Mouse (Mus musculus) granulocyte monocyte progenitor cell, adult 5-6 weeks (primary cell): ENCODE measurements around the gene Cnpy1. TPM values are rescaled to one million over a fixed set of nuclear protein-coding genes. Genes with fewer than 3 reads are reported as not detected.

Experiments used
- ATAC-seq: replicated peaks from 2 replicates; pipeline ENCODE4 v1.8.0; 2016; ENCODE audit warnings: mild to moderate bottlenecking, moderate TSS enrichment, inconsistent platforms; ENCODE audit not compliant: poor library complexity, severe bottlenecking
- total RNA-seq, 2 experiments: library from RNA; stranded (forward) in 1 of 2; stranded (reverse) in 1 of 2; fragments of 200-712, 200-1000 nt in 1 of 2; fragments of >200 nt in 1 of 2; fragmentation: Nextera tagmentation in 1 of 2; gene quantifications; 2 replicates each; pipeline ENCODE4 v1.2.3; 2014 to 2017

Gene Cnpy1
- total RNA-seq, 2 experiments from 2014 or later, result not detected

- ATAC-seq, result peak; percentile 34; the same call in 1 of the 2 replicates
These were observed 79.1 kb downstream of the Cnpy1 start for GRCm38 (mm10) chr5:28166256-28167231.

- no peak for ATAC-seq
These were observed 80.0 kb downstream of the Cnpy1 start, which contains the start of gene En2 for GRCm38 (mm10) chr5:28165358-28166255. TSS of gene En2 (plus strand) at chr5:28165694.

- ATAC-seq, result no peak
These were observed 81.7 kb downstream of the Cnpy1 start for GRCm38 (mm10) chr5:28163926-28164325.

- ATAC-seq, result no peak
These were observed 83.6 kb downstream of the Cnpy1 start for GRCm38 (mm10) chr5:28161938-28162402.

- ATAC-seq, result no peak
These were observed 84.1 kb downstream of the Cnpy1 start for GRCm38 (mm10) chr5:28161383-28161937.

- no peak for ATAC-seq
These were observed 85.6 kb downstream of the Cnpy1 start for GRCm38 (mm10) chr5:28159891-28160470.

GRCm38 (mm10) chr5:28159072-28159458, 86.5 kb downstream of the Cnpy1 start:
- no peak for ATAC-seq

- no peak for ATAC-seq
These were observed 87.1 kb downstream of the Cnpy1 start for GRCm38 (mm10) chr5:28158308-28159071.

- no peak for ATAC-seq
These were observed 87.8 kb downstream of the Cnpy1 start for GRCm38 (mm10) chr5:28157781-28158180.

- no peak for ATAC-seq
These were observed 88.4 kb downstream of the Cnpy1 start for GRCm38 (mm10) chr5:28157044-28157730.

Other genes with a start within 250 kb of the Cnpy1 start
- 10.4 and 12.1 TPM in 2 replicates for gene Insig1, start 174.4 kb downstream of the Cnpy1 start, total RNA-seq (2014; fragmentation: Nextera tagmentation)
- gene Insig1, start 174.4 kb downstream of the Cnpy1 start, total RNA-seq (2017), result 32.9 and 34.2 TPM in 2 replicates
- not detected in 2 replicates for gene En2, start 80.1 kb downstream of the Cnpy1 start, total RNA-seq (2014; fragmentation: Nextera tagmentation)
- gene En2, start 80.1 kb downstream of the Cnpy1 start, total RNA-seq (2017), result not detected in 2 replicates
- gene Rbm33, start 71.3 kb upstream of the Cnpy1 start, total RNA-seq (2014; fragmentation: Nextera tagmentation), result 40.5 and 49.1 TPM in 2 replicates
- gene Rbm33, start 71.3 kb upstream of the Cnpy1 start, total RNA-seq (2017), result 30.6 and 36.8 TPM in 2 replicates
- gene Shh, start 221.4 kb upstream of the Cnpy1 start, total RNA-seq (2014; fragmentation: Nextera tagmentation), result not detected in 2 replicates
- gene Shh, start 221.4 kb upstream of the Cnpy1 start, total RNA-seq (2017), result not detected in 2 replicates